Mouse (Mus musculus): ENCODE data around the gene Akr7a5. TPM values are rescaled to one million over a fixed set of nuclear protein-coding genes. Genes with fewer than 3 reads are reported as not detected.
A peak's percentile ranks its signal among the peaks of the same experiment; 100 is the strongest.

The Akr7a5 gene
- polyA plus RNA-seq, 1 experiment: 29.5 TPM

DNA sequence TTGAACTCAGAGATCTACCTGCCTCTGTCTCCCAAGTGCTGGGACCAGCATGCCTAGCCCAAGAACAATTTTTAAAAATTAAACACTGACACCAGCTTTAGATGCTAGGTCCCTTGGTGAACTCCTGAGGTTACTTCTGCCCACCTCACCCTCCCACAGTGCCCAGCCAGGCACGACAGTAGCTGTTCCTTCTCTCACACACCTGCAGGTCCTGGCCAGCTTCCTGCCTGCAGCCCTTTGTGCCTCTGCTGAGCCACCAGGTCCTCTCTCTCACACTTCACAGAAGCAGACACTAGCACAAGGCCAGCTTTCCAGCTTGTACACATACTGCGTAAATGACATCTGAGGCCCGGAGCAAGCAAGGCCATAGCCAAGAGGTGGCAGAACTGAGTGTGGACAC lies 5.0 kb upstream of the Akr7a5 start:
- DNase-seq: no peak
- WGBS: 77% methylated on average over 3 of the region's 3 CpGs
- H3K27me3 ChIP-seq (ENCODE audit: control insufficient read depth, insufficient read depth, low read length): no peaks in the 10 kb centered on the region
- H3K27ac ChIP-seq (ENCODE audit: control insufficient read depth, insufficient read depth, low read length): no peak overlapping the region
- H3K36me3 ChIP-seq (ENCODE audit: control insufficient read depth, insufficient read depth, low read length): peaks cover 3% of the 10 kb centered on the region
- H3K4me1 ChIP-seq (replicated peaks; ENCODE audit: control insufficient read depth, insufficient read depth, low read length): peaks cover 7% of the 10 kb centered on the region
- no peak overlapping the region for H3K4me3 ChIP-seq (ENCODE audit: control insufficient read depth, insufficient read depth, low read length)
- TF ChIP-seq POLR2A (IDR thresholded peaks at IDR 0.05; ENCODE audit: control insufficient read depth, extremely low read depth, insufficient read depth, low read length, poor library complexity): no peak
- no peak for TF ChIP-seq CTCF (IDR thresholded peaks at IDR 0.05; ENCODE audit: borderline replicate concordance, control insufficient read depth, extremely low read depth, insufficient read depth, low read length, poor library complexity)

DNA sequence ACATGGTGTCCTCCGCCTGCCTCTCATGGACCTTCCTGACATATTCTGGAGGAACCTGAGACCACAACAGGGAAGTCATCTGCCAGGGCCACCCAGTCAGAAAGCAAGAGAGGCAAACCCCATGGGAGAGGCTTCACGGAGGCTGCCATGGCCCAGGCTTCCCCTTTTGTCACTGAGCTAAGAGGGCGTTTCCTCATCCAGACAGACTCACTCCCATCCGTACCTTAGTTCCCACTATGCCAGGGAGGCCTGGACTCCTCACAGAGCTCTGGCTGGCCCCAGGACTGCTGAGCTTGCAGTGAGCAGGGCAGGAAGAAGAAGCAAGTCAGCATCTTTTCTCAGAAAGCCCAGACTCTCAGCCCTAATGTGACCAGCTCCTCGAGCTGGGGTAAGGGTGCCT lies 2.6 kb upstream of the Akr7a5 start:
- peaks cover 13% of the 10 kb centered on the region for H3K4me1 ChIP-seq (replicated peaks; ENCODE audit: control insufficient read depth, insufficient read depth, low read length)
- H3K4me3 ChIP-seq (ENCODE audit: control insufficient read depth, insufficient read depth, low read length): no peak overlapping the region
- peaks cover 3% of the 10 kb centered on the region; the same call in 1 of the 2 replicates for H3K27me3 ChIP-seq (ENCODE audit: control insufficient read depth, insufficient read depth, low read length)
- no peak overlapping the region for H3K27ac ChIP-seq (ENCODE audit: control insufficient read depth, insufficient read depth, low read length)
- no peak for DNase-seq
- no peaks in the 10 kb centered on the region; the same call in 1 of the 2 replicates for H3K36me3 ChIP-seq (ENCODE audit: control insufficient read depth, insufficient read depth, low read length)
- WGBS: 49% methylated on average over 5 of the region's 5 CpGs
- TF ChIP-seq CTCF (IDR thresholded peaks at IDR 0.05; ENCODE audit: borderline replicate concordance, control insufficient read depth, extremely low read depth, insufficient read depth, low read length, poor library complexity): no peak
- TF ChIP-seq POLR2A (IDR thresholded peaks at IDR 0.05; ENCODE audit: control insufficient read depth, extremely low read depth, insufficient read depth, low read length, poor library complexity): no peak

DNA sequence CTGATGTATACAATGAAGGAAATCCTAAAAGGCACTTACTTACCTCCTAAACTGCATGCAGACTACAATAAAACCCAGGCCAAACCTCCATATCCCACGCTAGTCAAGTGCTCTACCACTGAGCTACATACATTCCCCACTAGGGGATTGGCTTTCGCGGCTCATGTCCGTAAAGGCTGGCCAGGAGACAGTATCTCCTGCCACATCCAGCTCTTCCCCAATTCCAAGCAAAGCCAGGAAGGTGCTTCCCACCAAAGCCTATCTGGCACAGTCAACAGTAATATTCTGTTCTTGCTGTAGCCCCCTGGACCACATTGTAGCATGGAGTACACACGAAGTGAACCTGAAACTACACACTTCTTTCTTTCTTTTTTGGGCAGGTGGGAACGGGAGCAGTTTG lies 893 bp upstream of the Akr7a5 start:
- 64% methylated on average over 6 of the region's 6 CpGs for WGBS
- TF ChIP-seq CTCF (IDR thresholded peaks at IDR 0.05; ENCODE audit: borderline replicate concordance, control insufficient read depth, extremely low read depth, insufficient read depth, low read length, poor library complexity): no peak
- TF ChIP-seq POLR2A (IDR thresholded peaks at IDR 0.05; ENCODE audit: control insufficient read depth, extremely low read depth, insufficient read depth, low read length, poor library complexity): no peak
- H3K4me1 ChIP-seq (replicated peaks; ENCODE audit: control insufficient read depth, insufficient read depth, low read length): peaks cover 13% of the 10 kb centered on the region
- H3K4me3 ChIP-seq (ENCODE audit: control insufficient read depth, insufficient read depth, low read length): peak overlapping the region; percentile 89; the same call in 1 of the 2 replicates
- H3K27ac ChIP-seq (ENCODE audit: control insufficient read depth, insufficient read depth, low read length): no peak overlapping the region
- H3K36me3 ChIP-seq (ENCODE audit: control insufficient read depth, insufficient read depth, low read length): no peaks in the 10 kb centered on the region
- peaks cover 3% of the 10 kb centered on the region; the same call in 1 of the 2 replicates for H3K27me3 ChIP-seq (ENCODE audit: control insufficient read depth, insufficient read depth, low read length)
- no peak for DNase-seq

DNA sequence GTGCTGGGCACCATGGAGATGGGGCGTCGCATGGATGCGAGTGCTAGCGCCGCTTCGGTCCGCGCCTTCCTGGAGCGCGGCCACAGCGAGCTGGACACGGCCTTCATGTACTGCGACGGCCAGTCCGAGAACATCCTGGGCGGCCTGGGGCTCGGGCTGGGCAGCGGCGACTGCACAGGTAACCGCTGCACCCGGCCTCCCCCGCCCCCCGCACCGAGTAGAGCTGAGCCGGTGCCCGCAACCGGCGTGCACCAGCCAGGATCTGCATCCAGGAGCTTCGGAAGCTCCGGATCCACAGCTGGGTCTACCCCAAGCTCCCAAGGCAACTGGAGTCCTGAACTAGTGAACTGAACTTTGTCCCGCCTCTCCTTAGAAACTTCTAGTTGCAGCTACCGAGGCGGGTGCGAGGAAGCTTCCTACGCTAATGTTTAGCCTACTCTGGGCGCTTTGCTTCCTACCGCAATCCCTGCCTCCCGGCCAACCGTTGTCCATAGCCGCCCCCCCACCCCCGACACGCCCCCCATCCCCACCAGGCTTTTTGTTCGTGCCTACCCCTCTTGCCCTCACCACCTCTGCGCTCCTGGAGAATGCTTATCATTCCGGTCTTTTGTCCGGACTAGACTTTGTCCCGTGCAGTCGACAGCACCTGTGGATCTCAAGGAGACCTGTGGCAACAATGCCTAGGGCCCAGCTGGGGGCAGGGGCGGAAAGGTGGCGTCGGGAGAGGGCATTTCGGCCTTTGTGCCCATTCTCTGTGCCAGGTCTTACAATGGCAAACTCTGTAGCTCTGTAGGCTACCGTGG lies 556 bp downstream of the Akr7a5 start:
- under 1% methylated on average over 53 of the region's 53 CpGs for whole genome bisulfite sequencing
- DNase-seq: no peak

DNA sequence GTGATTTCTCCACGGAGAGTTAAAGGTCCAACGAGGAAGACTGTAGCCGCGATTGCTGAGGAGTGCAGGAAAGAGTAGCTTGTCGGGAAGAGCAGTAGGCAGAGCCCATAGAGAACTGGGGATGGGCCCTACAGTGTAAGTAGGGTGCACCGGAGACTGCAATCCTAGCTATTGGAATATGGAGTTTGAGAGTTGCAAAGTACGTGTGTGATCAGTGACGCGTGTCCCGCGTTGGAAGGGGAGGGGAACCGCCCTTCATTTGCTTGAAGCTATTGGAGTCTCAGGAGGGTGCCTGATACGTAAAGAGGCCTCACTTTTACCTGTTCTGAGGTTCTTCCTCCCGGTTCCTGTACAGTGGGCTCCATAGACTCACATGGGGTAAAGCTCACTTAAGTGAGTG lies 1.2 kb downstream of the Akr7a5 start:
- H3K4me1 ChIP-seq (replicated peaks; ENCODE audit: control insufficient read depth, insufficient read depth, low read length): peaks cover 13% of the 10 kb centered on the region
- no peaks in the 10 kb centered on the region for H3K36me3 ChIP-seq (ENCODE audit: control insufficient read depth, insufficient read depth, low read length)
- DNase-seq: no peak
- 40% methylated on average over 14 of the region's 14 CpGs for WGBS
- TF ChIP-seq POLR2A (IDR thresholded peaks at IDR 0.05; ENCODE audit: control insufficient read depth, extremely low read depth, insufficient read depth, low read length, poor library complexity) (no peak), CTCF (IDR thresholded peaks at IDR 0.05; ENCODE audit: borderline replicate concordance, control insufficient read depth, extremely low read depth, insufficient read depth, low read length, poor library complexity) (no peak)
- no peak overlapping the region for H3K27ac ChIP-seq (ENCODE audit: control insufficient read depth, insufficient read depth, low read length)
- peaks cover 3% of the 10 kb centered on the region; the same call in 1 of the 2 replicates for H3K27me3 ChIP-seq (ENCODE audit: control insufficient read depth, insufficient read depth, low read length)
- H3K4me3 ChIP-seq (ENCODE audit: control insufficient read depth, insufficient read depth, low read length): peak overlapping the region; percentile 37; the same call in 1 of the 2 replicates

More for the DNA sequence above, 556 bp downstream of the Akr7a5 start:
- Histone ChIP-seq H3K4me1 (replicated peaks; ENCODE audit: control insufficient read depth, insufficient read depth, low read length) (peaks cover 13% of the 10 kb centered on the region), H3K36me3 (ENCODE audit: control insufficient read depth, insufficient read depth, low read length) (no peaks in the 10 kb centered on the region), H3K27me3 (ENCODE audit: control insufficient read depth, insufficient read depth, low read length) (peaks cover 3% of the 10 kb centered on the region; the same call in 1 of the 2 replicates), H3K4me3 (ENCODE audit: control insufficient read depth, insufficient read depth, low read length) (peak overlapping the region; percentile 89), H3K27ac (ENCODE audit: control insufficient read depth, insufficient read depth, low read length) (no peak overlapping the region)
- TF ChIP-seq POLR2A (IDR thresholded peaks at IDR 0.05; ENCODE audit: control insufficient read depth, extremely low read depth, insufficient read depth, low read length, poor library complexity) (no peak), CTCF (IDR thresholded peaks at IDR 0.05; ENCODE audit: borderline replicate concordance, control insufficient read depth, extremely low read depth, insufficient read depth, low read length, poor library complexity) (no peak)

DNA sequence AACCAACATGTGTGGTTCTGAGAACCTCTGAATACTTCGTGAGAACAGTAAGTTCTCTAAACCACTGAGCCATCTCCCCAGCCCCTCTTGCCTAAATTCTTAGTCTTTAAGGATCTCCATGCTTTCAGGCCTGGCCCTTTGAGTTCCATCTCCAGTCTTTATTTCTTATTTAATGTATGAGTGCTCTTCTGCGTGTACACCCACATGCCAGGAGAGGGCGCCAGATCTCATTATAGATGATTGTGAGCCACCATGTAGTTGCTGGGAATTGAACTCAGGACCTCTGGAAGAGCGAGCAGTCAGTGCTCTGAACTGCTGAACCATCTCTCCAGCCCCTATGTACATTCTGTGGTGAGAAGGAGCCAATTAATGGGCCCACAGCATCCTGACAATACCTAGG lies 2.1 kb downstream of the Akr7a5 start:
- Histone ChIP-seq H3K4me3 (ENCODE audit: control insufficient read depth, insufficient read depth, low read length) (no peak overlapping the region), H3K27me3 (ENCODE audit: control insufficient read depth, insufficient read depth, low read length) (peaks cover 3% of the 10 kb centered on the region; the same call in 1 of the 2 replicates), H3K36me3 (ENCODE audit: control insufficient read depth, insufficient read depth, low read length) (no peaks in the 10 kb centered on the region), H3K4me1 (replicated peaks; ENCODE audit: control insufficient read depth, insufficient read depth, low read length) (peaks cover 13% of the 10 kb centered on the region), H3K27ac (ENCODE audit: control insufficient read depth, insufficient read depth, low read length) (no peak overlapping the region)
- 60% methylated on average over 4 of the region's 4 CpGs for WGBS
- TF ChIP-seq CTCF (IDR thresholded peaks at IDR 0.05; ENCODE audit: borderline replicate concordance, control insufficient read depth, extremely low read depth, insufficient read depth, low read length, poor library complexity) (no peak), POLR2A (IDR thresholded peaks at IDR 0.05; ENCODE audit: control insufficient read depth, extremely low read depth, insufficient read depth, low read length, poor library complexity) (no peak)
- peak; percentile 61 for DNase-seq
